Mouse (Mus musculus): ENCODE results near the gene Unc45a. TPM values are rescaled to one million over a fixed set of nuclear protein-coding genes. Genes with fewer than 3 reads are reported as not detected.

Unc45a gene
- polyA plus RNA-seq, 1 experiment from 2014 or later, result 55.6 TPM

- Histone ChIP-seq H3K27ac (replicated peaks) (peak overlapping the region; percentile 75), H3K36me3 (0 out of 2 replicates have a peak, but pooled peaks cover 4% of the 10 kb centered on the region), H3K4me3 (replicated peaks) (peak overlapping the region; percentile 58), H3K4me1 (peaks cover 41% of the 10 kb centered on the region), H3K9me3 (replicated peaks) (no peaks in the 10 kb centered on the region), H3K27me3 (no peaks in the 10 kb centered on the region), H3K9ac (peak overlapping the region; percentile 59), H3K4me2 (replicated peaks) (peak overlapping the region; percentile 80)
- WGBS, result 24% methylated on average over 19 of the region's 19 CpGs
- no peak for ATAC-seq (ENCODE audit: insufficient number of reproducible peaks, low FRiP score, low TSS enrichment, low read depth)
These were observed 2.6 kb upstream of the Unc45a start for GRCm38 (mm10) chr7:80343270-80344018.

GRCm38 (mm10) chr7:80342858-80343257 is 2.1 kb upstream of the Unc45a start, which contains the start of gene Hddc3:
TSS of gene Hddc3 (plus strand) at chr7:80343104.
- peaks cover 42% of the 10 kb centered on the region for H3K4me1 ChIP-seq
- H3K9me3 ChIP-seq (replicated peaks), result no peaks in the 10 kb centered on the region
- peak within 1 kb of the TSS; percentile 59 for H3K9ac ChIP-seq
- under 1% methylated on average over 25 of the region's 25 CpGs for WGBS
- ATAC-seq (ENCODE audit: insufficient number of reproducible peaks, low FRiP score, low TSS enrichment, low read depth), result peak; percentile 15; the same call in 1 of the 2 replicates
- peak within 1 kb of the TSS; percentile 80 for H3K4me2 ChIP-seq (replicated peaks)
- H3K27me3 ChIP-seq, result no peaks in the 10 kb centered on the region
- 0 out of 2 replicates have a peak, but pooled peaks cover 4% of the 10 kb centered on the region for H3K36me3 ChIP-seq
- peak within 1 kb of the TSS; percentile 75 for H3K27ac ChIP-seq (replicated peaks)
- peak within 1 kb of the TSS; percentile 58 for H3K4me3 ChIP-seq (replicated peaks)

- Histone ChIP-seq H3K4me1 (peaks cover 43% of the 10 kb centered on the region), H3K4me3 (replicated peaks) (no peak overlapping the region), H3K9me3 (replicated peaks) (no peaks in the 10 kb centered on the region), H3K9ac (no peak overlapping the region), H3K36me3 (peaks cover 8% of the 10 kb centered on the region), H3K27ac (replicated peaks) (no peak overlapping the region), H3K4me2 (replicated peaks) (no peak overlapping the region), H3K27me3 (no peaks in the 10 kb centered on the region)
- ATAC-seq (ENCODE audit: insufficient number of reproducible peaks, low FRiP score, low TSS enrichment, low read depth), result no peak
- WGBS, result 75% methylated on average over 7 of the region's 7 CpGs
These were observed 988 bp upstream of the Unc45a start for GRCm38 (mm10) chr7:80341793-80342192.

DNA sequence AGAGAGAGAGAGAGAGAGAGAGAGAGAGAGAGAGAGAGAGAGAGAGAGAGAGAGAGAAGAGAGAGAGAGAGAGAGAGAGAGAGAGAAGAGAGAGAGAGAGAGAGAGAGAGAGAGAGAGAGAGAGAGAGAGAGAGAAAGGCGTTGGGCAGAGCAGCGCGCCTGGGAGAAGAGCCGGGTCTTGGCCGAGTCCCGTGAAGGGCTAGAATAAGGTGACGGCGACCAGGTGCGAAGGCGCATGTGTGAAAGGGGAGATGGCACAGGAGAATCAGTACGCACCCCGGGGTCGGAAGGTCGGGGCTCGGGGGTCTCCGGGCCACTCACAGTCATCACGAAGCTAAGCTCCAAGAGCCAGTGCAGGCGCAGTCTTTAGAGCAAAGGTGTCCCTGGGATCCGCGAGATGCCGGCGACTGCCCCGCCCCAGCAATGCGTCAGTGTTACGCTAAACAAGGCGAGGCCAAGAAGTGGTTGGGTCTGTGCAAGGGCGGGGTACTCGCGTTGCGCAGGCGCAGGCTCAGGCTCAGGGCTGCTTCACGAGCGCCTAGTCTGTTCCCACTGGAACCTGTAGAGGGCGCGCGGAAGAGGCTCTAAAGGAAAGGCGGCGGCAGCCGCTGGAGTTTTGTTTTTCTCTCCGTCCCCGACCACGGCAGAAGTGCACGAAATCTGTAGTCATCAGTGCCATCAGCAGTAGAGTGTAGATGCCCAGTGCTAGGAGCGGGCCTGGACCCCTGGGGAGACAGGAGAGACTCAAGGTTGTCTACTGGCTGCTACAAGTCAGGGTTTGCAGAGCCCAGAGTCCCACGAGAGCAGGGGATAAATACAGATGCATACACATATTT is 794 bp downstream of the Unc45a start:
- Histone ChIP-seq H3K9ac (peak overlapping the region; percentile 47), H3K27me3 (no peaks in the 10 kb centered on the region), H3K4me1 (peaks cover 43% of the 10 kb centered on the region), H3K9me3 (replicated peaks) (no peaks in the 10 kb centered on the region), H3K4me3 (replicated peaks) (peak overlapping the region; percentile 67), H3K36me3 (peaks cover 23% of the 10 kb centered on the region), H3K27ac (replicated peaks) (peak overlapping the region; percentile 94), H3K4me2 (replicated peaks) (peak overlapping the region; percentile 70)
- peak; percentile 96 for ATAC-seq (ENCODE audit: insufficient number of reproducible peaks, low FRiP score, low TSS enrichment, low read depth)
- 0% methylated on average over 45 of the region's 45 CpGs for WGBS

DNA sequence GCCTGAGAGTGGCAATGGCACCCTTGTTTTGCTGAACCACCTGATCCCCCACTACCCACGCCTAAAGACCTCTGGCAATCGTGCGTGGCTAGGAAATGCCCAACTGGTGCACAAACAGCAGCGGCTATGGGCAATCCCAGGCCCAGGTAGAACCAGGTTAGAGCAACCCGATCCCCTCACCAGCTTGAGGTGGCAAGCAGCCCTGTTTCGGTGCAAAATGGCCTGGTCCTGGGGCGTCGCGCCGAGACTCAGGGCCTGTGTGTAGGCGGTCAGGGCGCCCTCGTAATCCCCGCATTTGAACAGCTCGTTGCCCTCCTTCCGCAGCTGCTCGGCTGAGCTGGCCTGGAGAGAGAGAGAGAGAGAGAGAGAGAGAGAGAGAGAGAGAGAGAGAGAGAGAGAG is 1.4 kb downstream of the Unc45a start:
- peaks cover 29% of the 10 kb centered on the region for H3K36me3 ChIP-seq
- no peaks in the 10 kb centered on the region for H3K27me3 ChIP-seq
- no peaks in the 10 kb centered on the region for H3K9me3 ChIP-seq (replicated peaks)
- ATAC-seq (ENCODE audit: insufficient number of reproducible peaks, low FRiP score, low TSS enrichment, low read depth), result no peak
- peak overlapping the region; percentile 67 for H3K4me3 ChIP-seq (replicated peaks)
- 6% methylated on average over 17 of the region's 17 CpGs for WGBS
- H3K9ac ChIP-seq, result peak overlapping the region; percentile 52
- H3K27ac ChIP-seq (replicated peaks), result 0 out of 2 replicates have a peak overlapping the region, but pooled peaks have one; percentile 4
- peak overlapping the region; percentile 70 for H3K4me2 ChIP-seq (replicated peaks)
- H3K4me1 ChIP-seq, result peaks cover 43% of the 10 kb centered on the region

DNA sequence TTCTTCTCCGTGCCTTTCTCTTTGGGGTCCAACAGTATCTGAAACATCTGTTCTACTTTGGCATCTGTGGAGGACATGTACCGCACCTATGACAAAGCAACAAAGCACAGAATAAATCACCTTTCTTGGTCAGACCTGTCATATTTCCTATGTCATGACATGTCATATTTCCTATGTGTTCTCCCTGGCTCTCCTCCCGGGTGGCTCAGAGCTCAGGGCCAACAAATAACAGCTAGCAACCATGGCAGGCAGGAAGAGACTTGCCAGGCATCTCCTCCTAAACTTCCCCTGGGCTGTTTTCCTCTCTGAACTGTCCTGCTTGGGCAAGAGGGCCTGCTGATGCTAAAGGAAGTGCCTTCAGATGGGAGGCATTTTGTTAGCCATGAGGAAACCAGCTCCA is 3.9 kb downstream of the Unc45a start:
- Histone ChIP-seq H3K36me3 (peaks cover 53% of the 10 kb centered on the region), H3K4me2 (replicated peaks) (no peak overlapping the region), H3K27ac (replicated peaks) (0 out of 2 replicates have a peak overlapping the region, but pooled peaks have one; percentile 12), H3K27me3 (no peaks in the 10 kb centered on the region), H3K4me1 (peaks cover 31% of the 10 kb centered on the region), H3K9me3 (replicated peaks) (no peaks in the 10 kb centered on the region), H3K4me3 (replicated peaks) (no peak overlapping the region), H3K9ac (no peak overlapping the region)
- no peak for ATAC-seq (ENCODE audit: insufficient number of reproducible peaks, low FRiP score, low TSS enrichment, low read depth)
- WGBS, result 66% methylated on average over 3 of the region's 3 CpGs

DNA sequence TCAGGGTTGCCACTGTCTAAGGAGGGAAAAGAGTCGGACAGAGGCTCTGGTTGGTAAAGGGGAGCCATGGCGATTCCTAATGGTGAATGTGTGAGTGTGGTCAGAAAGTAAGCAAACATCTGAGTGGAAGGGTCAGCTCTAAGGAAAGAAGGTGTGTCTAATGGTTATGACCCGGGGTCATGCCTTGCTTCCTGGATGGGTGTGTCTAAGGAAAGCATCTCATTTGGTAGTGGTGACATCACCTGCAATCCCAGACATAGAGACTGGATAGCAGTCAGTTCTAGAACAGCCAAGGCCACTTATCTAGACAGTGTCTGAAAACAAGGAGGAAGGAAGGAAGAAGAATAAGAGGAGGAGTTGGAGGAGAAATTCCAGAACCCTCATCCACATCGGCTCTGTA is 6.0 kb downstream of the Unc45a start:
- Histone ChIP-seq H3K9me3 (replicated peaks) (no peaks in the 10 kb centered on the region), H3K27ac (replicated peaks) (no peak overlapping the region), H3K4me3 (replicated peaks) (no peak overlapping the region), H3K36me3 (peaks cover 74% of the 10 kb centered on the region), H3K9ac (no peak overlapping the region), H3K4me1 (peaks cover 20% of the 10 kb centered on the region), H3K27me3 (no peaks in the 10 kb centered on the region), H3K4me2 (replicated peaks) (no peak overlapping the region)
- no peak for ATAC-seq (ENCODE audit: insufficient number of reproducible peaks, low FRiP score, low TSS enrichment, low read depth)
- 86% methylated on average over 4 of the region's 4 CpGs for WGBS

- WGBS, result 96% methylated on average over 19 of the region's 19 CpGs
- Histone ChIP-seq H3K9ac (no peak overlapping the region), H3K36me3 (peaks cover 100% of the 10 kb centered on the region), H3K4me3 (replicated peaks) (no peak overlapping the region), H3K4me2 (replicated peaks) (no peak overlapping the region), H3K4me1 (no peaks in the 10 kb centered on the region), H3K9me3 (replicated peaks) (no peaks in the 10 kb centered on the region), H3K27ac (replicated peaks) (no peak overlapping the region), H3K27me3 (no peaks in the 10 kb centered on the region)
- no peak for ATAC-seq (ENCODE audit: insufficient number of reproducible peaks, low FRiP score, low TSS enrichment, low read depth)
These were observed 9.4 kb downstream of the Unc45a start for GRCm38 (mm10) chr7:80331433-80331832.

- H3K4me1 ChIP-seq, result peaks cover 3% of the 10 kb centered on the region; the same call in 1 of the 2 replicates
- ATAC-seq (ENCODE audit: insufficient number of reproducible peaks, low FRiP score, low TSS enrichment, low read depth), result no peak
- WGBS, result 89% methylated on average over 8 of the region's 8 CpGs
- no peak overlapping the region for H3K9ac ChIP-seq
- peaks cover 100% of the 10 kb centered on the region for H3K36me3 ChIP-seq
- no peak overlapping the region for H3K27ac ChIP-seq (replicated peaks)
- H3K27me3 ChIP-seq, result no peaks in the 10 kb centered on the region
- no peak overlapping the region for H3K4me3 ChIP-seq (replicated peaks)
- H3K4me2 ChIP-seq (replicated peaks), result no peak overlapping the region
- no peaks in the 10 kb centered on the region for H3K9me3 ChIP-seq (replicated peaks)
These were observed 10.5 kb downstream of the Unc45a start for GRCm38 (mm10) chr7:80330278-80330677.

GRCm38 (mm10) chr7:80326076-80326475 is 14.7 kb downstream of the Unc45a start:
- Histone ChIP-seq H3K36me3 (peaks cover 62% of the 10 kb centered on the region), H3K27me3 (no peaks in the 10 kb centered on the region), H3K4me1 (peaks cover 24% of the 10 kb centered on the region), H3K27ac (replicated peaks) (no peak overlapping the region), H3K4me2 (replicated peaks) (no peak overlapping the region), H3K9ac (no peak overlapping the region), H3K9me3 (replicated peaks) (no peaks in the 10 kb centered on the region), H3K4me3 (replicated peaks) (no peak overlapping the region)
- no peak for ATAC-seq (ENCODE audit: insufficient number of reproducible peaks, low FRiP score, low TSS enrichment, low read depth)
- 95% methylated on average over 19 of the region's 19 CpGs for WGBS

- Histone ChIP-seq H3K27me3 (no peaks in the 10 kb centered on the region), H3K27ac (replicated peaks) (peak overlapping the region; percentile 24), H3K9ac (no peak overlapping the region), H3K4me2 (replicated peaks) (no peak overlapping the region), H3K4me1 (peaks cover 24% of the 10 kb centered on the region), H3K4me3 (replicated peaks) (no peak overlapping the region), H3K36me3 (peaks cover 56% of the 10 kb centered on the region), H3K9me3 (replicated peaks) (no peaks in the 10 kb centered on the region)
- ATAC-seq (ENCODE audit: insufficient number of reproducible peaks, low FRiP score, low TSS enrichment, low read depth), result no peak
- WGBS, result 91% methylated on average over 16 of the region's 16 CpGs
These were observed 15.4 kb downstream of the Unc45a start for GRCm38 (mm10) chr7:80325292-80325868.
